Mouse (Mus musculus): ENCODE results near the gene Tmed2.

GRCm38 (mm10) chr5:124515789-124516188, 24.7 kb upstream of the Tmed2 start:
- TF ChIP-seq POLR2A (IDR thresholded peaks at IDR 0.05; ENCODE audit: extremely low read depth, insufficient read depth, low read length) (no peak), CTCF (IDR thresholded peaks at IDR 0.05; ENCODE audit: low read depth, low read length) (no peak)

Data from liver, adult 2 months (tissue).